Mouse (Mus musculus) E14TG2a.4 (cell line): Measurements from ENCODE around the gene Gm5767.
"Not testable (repeated sequence)": the region's sequence is repeated elsewhere in the genome, so short reads cannot be mapped to it uniquely, and the experiment has no call there.

Experiments
- H3K27me3 ChIP-seq: 2 replicates; pipeline ENCODE4 v1.6.1; 2014; ENCODE audit warnings: low read length, control low read depth; ENCODE audit not compliant: insufficient read depth
- H3K36me3 ChIP-seq: 2 replicates; pipeline ENCODE4 v1.6.1; 2014; ENCODE audit warnings: low read length, control low read depth; ENCODE audit not compliant: insufficient read depth
- H3K4me1 ChIP-seq: replicated peaks from 2 replicates; pipeline ENCODE4 v1.6.1; 2014; ENCODE audit warnings: low read depth, low read length, control low read depth
- H3K4me3 ChIP-seq: replicated peaks from 2 replicates; pipeline ENCODE4 v1.5.1; 2014; ENCODE audit warnings: mild to moderate bottlenecking, low read length
- H3K9me3 ChIP-seq: 2 replicates; pipeline ENCODE4 v1.6.1; 2014; ENCODE audit warnings: low read length, control low read depth
- CTCF ChIP-seq: conservative IDR thresholded peaks from 2 replicates; pipeline ENCODE4 v1.5.1; 2014; ENCODE audit warnings: low read length
- NANOG ChIP-seq: IDR thresholded peaks from 2 replicates; pipeline ENCODE4 v1.6.1; 2014; ENCODE audit warnings: borderline replicate concordance, low read length, mixed read lengths
- POU5F1 ChIP-seq: IDR thresholded peaks from 2 replicates; pipeline ENCODE4 v1.6.1; 2014; ENCODE audit warnings: low read length, borderline replicate concordance

Gene Gm5767

DNA sequence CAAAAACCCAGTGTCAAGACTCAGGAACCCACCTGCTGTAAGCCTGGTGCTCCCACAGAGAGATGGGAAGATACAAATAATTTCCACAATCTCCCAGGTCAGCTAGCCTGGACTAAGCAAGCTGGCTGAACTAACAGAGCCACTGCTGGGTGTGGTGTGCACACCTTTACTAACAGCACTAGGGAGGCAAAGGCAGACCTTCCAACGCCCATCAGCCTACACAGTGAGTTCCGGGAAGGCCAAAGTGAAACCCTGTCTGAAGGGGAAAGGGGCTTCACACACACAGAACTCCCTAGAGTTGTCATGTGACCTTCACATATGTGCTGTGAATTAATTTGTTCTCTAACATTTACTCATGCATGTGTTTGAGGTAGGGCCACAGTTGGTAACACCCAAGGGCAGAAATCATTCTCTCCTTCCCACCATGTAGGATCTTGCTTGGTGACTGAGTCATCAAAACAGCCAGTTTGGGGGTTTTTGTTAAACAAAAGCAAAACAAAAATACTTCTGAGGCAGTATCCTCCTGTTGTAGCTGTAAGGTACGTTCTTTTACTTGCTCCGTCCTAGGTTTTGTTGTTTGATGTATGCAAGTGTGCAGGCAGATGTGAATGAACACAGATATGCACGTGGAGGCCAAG lies 47.7 kb downstream of the Gm5767 start:
- Histone ChIP-seq H3K36me3 (peaks cover 78% of the 10 kb centered on the region), H3K4me1 (peaks cover 95% of the 10 kb centered on the region), H3K9me3 (no peaks in the 10 kb centered on the region), H3K27me3 (no peaks in the 10 kb centered on the region), H3K4me3 (peak overlapping the region; percentile 61)
- TF ChIP-seq POU5F1, result no peak
- TF ChIP-seq NANOG, result no peak
- no peak for TF ChIP-seq CTCF

DNA sequence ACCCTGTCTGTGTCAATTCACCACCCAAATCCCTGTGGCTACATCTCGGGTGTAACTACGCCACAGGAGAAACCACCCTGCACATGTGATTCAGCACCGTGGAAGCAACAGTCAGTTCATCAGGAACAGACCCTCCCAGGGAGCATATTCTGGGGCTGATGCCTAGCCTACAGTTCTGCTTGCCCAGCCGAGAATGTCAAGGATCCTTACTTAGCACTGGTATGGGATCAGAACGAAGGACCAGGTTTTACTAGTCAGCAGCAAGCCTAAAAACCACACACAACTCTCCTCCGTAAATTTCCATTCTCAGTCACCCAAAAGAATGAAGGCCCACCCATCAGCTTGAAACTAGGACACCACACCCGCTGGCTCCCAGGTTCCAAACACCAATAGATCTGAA lies 51.1 kb downstream of the Gm5767 start:
- H3K4me1 ChIP-seq, result peaks cover 96% of the 10 kb centered on the region
- TF ChIP-seq NANOG, result no peak
- no peak for TF ChIP-seq CTCF
- no peak for TF ChIP-seq POU5F1
- H3K27me3 ChIP-seq, result no peaks in the 10 kb centered on the region
- no peaks in the 10 kb centered on the region for H3K9me3 ChIP-seq
- peaks cover 92% of the 10 kb centered on the region for H3K36me3 ChIP-seq
- H3K4me3 ChIP-seq, result peak overlapping the region; percentile 39

DNA sequence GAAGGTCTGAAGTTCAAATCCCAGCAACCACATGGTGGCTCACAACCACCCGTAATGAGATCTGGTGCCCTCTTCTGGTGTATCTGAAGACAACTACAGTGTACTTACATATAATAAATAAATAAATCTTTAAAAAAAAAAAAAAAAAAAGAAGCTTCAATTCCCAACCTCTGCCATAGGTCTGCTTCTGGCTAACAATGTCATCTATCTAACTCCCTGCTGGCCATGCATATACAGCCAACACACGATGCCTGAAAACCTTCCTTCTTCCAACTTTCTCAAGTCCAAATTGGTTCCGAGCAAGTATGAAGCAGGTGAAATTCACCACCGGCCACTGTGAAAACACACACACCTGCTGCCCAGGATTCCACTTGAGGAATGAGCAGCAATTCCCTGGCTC lies 51.9 kb downstream of the Gm5767 start:
- Histone ChIP-seq H3K36me3 (peaks cover 92% of the 10 kb centered on the region), H3K4me3 (0 out of 2 replicates have a peak overlapping the region, but pooled peaks have one; percentile 10), H3K4me1 (peaks cover 96% of the 10 kb centered on the region)
- H3K27me3 ChIP-seq, H3K9me3 ChIP-seq: not testable (repeated sequence)
